Mouse (Mus musculus): ENCODE data around the gene Snx3. TPM values are rescaled to one million over a fixed set of nuclear protein-coding genes. Genes with fewer than 3 reads are reported as not detected.

The Snx3 gene
- polyA plus RNA-seq, 1 experiment: 174 TPM

GRCm38 (mm10) chr10:42493000-42493399 is 8.8 kb upstream of the Snx3 start:
- Histone ChIP-seq H3K79me2 (ENCODE audit: control insufficient read depth, insufficient read depth) (no peaks in the 10 kb centered on the region), H3K27me3 (ENCODE audit: control insufficient read depth, insufficient read depth, insufficient read length) (no peaks in the 10 kb centered on the region), H3ac (ENCODE audit: control insufficient read depth, insufficient read length, low read depth) (no peak overlapping the region), H3K79me3 (ENCODE audit: low read depth) (no peaks in the 10 kb centered on the region), H3K4me3 (ENCODE audit: insufficient read depth, poor library complexity, severe bottlenecking) (no peak overlapping the region), H3K36me3 (ENCODE audit: control insufficient read depth, insufficient read depth) (no peaks in the 10 kb centered on the region)
- no peak for TF ChIP-seq MYOD1 (IDR thresholded peaks at IDR 0.05; ENCODE audit: control insufficient read depth, insufficient read length, low read depth)
- TF ChIP-seq CTCF (IDR thresholded peaks at IDR 0.05; ENCODE audit: control insufficient read depth, insufficient read depth, insufficient read length): no peak
- no peak for TF ChIP-seq CEBPB (IDR thresholded peaks at IDR 0.05; ENCODE audit: low read depth)
- no peak for TF ChIP-seq MYOG (IDR thresholded peaks at IDR 0.05; ENCODE audit: control insufficient read depth, extremely low read depth, insufficient read length)
- TF ChIP-seq MAX (IDR thresholded peaks at IDR 0.05): no peak
- TF ChIP-seq USF1 (IDR thresholded peaks at IDR 0.05; ENCODE audit: low read depth): no peak
- no peak for TF ChIP-seq FOSL1 (IDR thresholded peaks at IDR 0.05; ENCODE audit: insufficient read depth, low read length, poor library complexity, severe bottlenecking)

DNA sequence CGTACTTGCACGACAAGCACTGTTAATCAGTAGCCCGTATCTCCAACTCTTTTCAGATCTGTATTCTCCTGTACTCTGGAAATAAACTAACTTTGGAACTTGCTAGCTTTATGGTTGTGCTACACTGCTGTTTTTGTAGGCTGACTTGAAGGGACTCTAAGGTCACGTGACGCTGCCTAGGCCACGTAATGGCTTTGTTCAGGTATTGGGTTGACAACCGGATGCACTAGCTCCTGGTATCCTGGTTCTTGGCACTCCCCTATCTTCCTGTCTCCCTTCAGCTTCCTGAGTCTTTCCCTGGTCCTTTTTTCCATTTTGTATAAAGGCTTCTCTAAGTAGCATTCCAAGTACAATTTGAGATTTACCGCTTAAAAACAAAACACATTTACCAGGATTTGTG is 1.2 kb upstream of the Snx3 start:
- Histone ChIP-seq H3K79me3 (ENCODE audit: low read depth) (peaks cover 31% of the 10 kb centered on the region), H3K79me2 (ENCODE audit: control insufficient read depth, insufficient read depth) (peaks cover 35% of the 10 kb centered on the region), H3K27me3 (ENCODE audit: control insufficient read depth, insufficient read depth, insufficient read length) (no peaks in the 10 kb centered on the region), H3ac (ENCODE audit: control insufficient read depth, insufficient read length, low read depth) (no peak overlapping the region), H3K4me3 (ENCODE audit: insufficient read depth, poor library complexity, severe bottlenecking) (no peak overlapping the region), H3K36me3 (ENCODE audit: control insufficient read depth, insufficient read depth) (peaks cover 16% of the 10 kb centered on the region)
- no peak for TF ChIP-seq CEBPB (IDR thresholded peaks at IDR 0.05; ENCODE audit: low read depth)
- no peak for TF ChIP-seq MAX (IDR thresholded peaks at IDR 0.05)
- no peak for TF ChIP-seq MYOD1 (IDR thresholded peaks at IDR 0.05; ENCODE audit: control insufficient read depth, insufficient read length, low read depth)
- no peak for TF ChIP-seq MYOG (IDR thresholded peaks at IDR 0.05; ENCODE audit: control insufficient read depth, extremely low read depth, insufficient read length)
- TF ChIP-seq CTCF (IDR thresholded peaks at IDR 0.05; ENCODE audit: control insufficient read depth, insufficient read depth, insufficient read length): no peak
- TF ChIP-seq FOSL1 (IDR thresholded peaks at IDR 0.05; ENCODE audit: insufficient read depth, low read length, poor library complexity, severe bottlenecking): no peak
- TF ChIP-seq USF1 (IDR thresholded peaks at IDR 0.05; ENCODE audit: low read depth): no peak

- no peak overlapping the region for H3K4me3 ChIP-seq (ENCODE audit: insufficient read depth, poor library complexity, severe bottlenecking)
- H3K27me3 ChIP-seq (ENCODE audit: control insufficient read depth, insufficient read depth, insufficient read length): no peaks in the 10 kb centered on the region
- H3ac ChIP-seq (ENCODE audit: control insufficient read depth, insufficient read length, low read depth): no peak overlapping the region
- TF ChIP-seq FOSL1 (IDR thresholded peaks at IDR 0.05; ENCODE audit: insufficient read depth, low read length, poor library complexity, severe bottlenecking): no peak
- no peak for TF ChIP-seq USF1 (IDR thresholded peaks at IDR 0.05; ENCODE audit: low read depth)
- no peak for TF ChIP-seq CTCF (IDR thresholded peaks at IDR 0.05; ENCODE audit: control insufficient read depth, insufficient read depth, insufficient read length)
- no peak for TF ChIP-seq MYOG (IDR thresholded peaks at IDR 0.05; ENCODE audit: control insufficient read depth, extremely low read depth, insufficient read length)
- no peak for TF ChIP-seq MAX (IDR thresholded peaks at IDR 0.05)
- TF ChIP-seq CEBPB (IDR thresholded peaks at IDR 0.05; ENCODE audit: low read depth): no peak
- TF ChIP-seq MYOD1 (IDR thresholded peaks at IDR 0.05; ENCODE audit: control insufficient read depth, insufficient read length, low read depth): no peak
- H3K36me3 ChIP-seq (ENCODE audit: control insufficient read depth, insufficient read depth): peaks cover 18% of the 10 kb centered on the region
- peaks cover 40% of the 10 kb centered on the region for H3K79me2 ChIP-seq (ENCODE audit: control insufficient read depth, insufficient read depth)
- peaks cover 36% of the 10 kb centered on the region for H3K79me3 ChIP-seq (ENCODE audit: low read depth)
These were observed 669 bp upstream of the Snx3 start for GRCm38 (mm10) chr10:42501161-42501560.

- no peak for TF ChIP-seq USF1 (IDR thresholded peaks at IDR 0.05; ENCODE audit: low read depth)
- TF ChIP-seq FOSL1 (IDR thresholded peaks at IDR 0.05; ENCODE audit: insufficient read depth, low read length, poor library complexity, severe bottlenecking): no peak
- TF ChIP-seq MYOG (IDR thresholded peaks at IDR 0.05; ENCODE audit: control insufficient read depth, extremely low read depth, insufficient read length): no peak
- TF ChIP-seq CTCF (IDR thresholded peaks at IDR 0.05; ENCODE audit: control insufficient read depth, insufficient read depth, insufficient read length): no peak
- no peak for TF ChIP-seq MYOD1 (IDR thresholded peaks at IDR 0.05; ENCODE audit: control insufficient read depth, insufficient read length, low read depth)
- no peak for TF ChIP-seq MAX (IDR thresholded peaks at IDR 0.05)
- TF ChIP-seq CEBPB (IDR thresholded peaks at IDR 0.05; ENCODE audit: low read depth): no peak
- peaks cover 54% of the 10 kb centered on the region for H3K79me2 ChIP-seq (ENCODE audit: control insufficient read depth, insufficient read depth)
- H3K36me3 ChIP-seq (ENCODE audit: control insufficient read depth, insufficient read depth): peaks cover 28% of the 10 kb centered on the region
- no peaks in the 10 kb centered on the region for H3K27me3 ChIP-seq (ENCODE audit: control insufficient read depth, insufficient read depth, insufficient read length)
- H3K4me3 ChIP-seq (ENCODE audit: insufficient read depth, poor library complexity, severe bottlenecking): peak overlapping the region; percentile 98
- peak overlapping the region; percentile 71 for H3ac ChIP-seq (ENCODE audit: control insufficient read depth, insufficient read length, low read depth)
- H3K79me3 ChIP-seq (ENCODE audit: low read depth): peaks cover 50% of the 10 kb centered on the region
These were observed 700 bp downstream of the Snx3 start for GRCm38 (mm10) chr10:42502349-42503111.

- TF ChIP-seq MYOD1 (IDR thresholded peaks at IDR 0.05; ENCODE audit: control insufficient read depth, insufficient read length, low read depth) (no peak), MYOG (IDR thresholded peaks at IDR 0.05; ENCODE audit: control insufficient read depth, extremely low read depth, insufficient read length) (no peak)
- Histone ChIP-seq H3ac (ENCODE audit: control insufficient read depth, insufficient read length, low read depth) (no peak overlapping the region), H3K79me2 (ENCODE audit: control insufficient read depth, insufficient read depth) (peaks cover 71% of the 10 kb centered on the region), H3K79me3 (ENCODE audit: low read depth) (peaks cover 64% of the 10 kb centered on the region), H3K27me3 (ENCODE audit: control insufficient read depth, insufficient read depth, insufficient read length) (no peaks in the 10 kb centered on the region), H3K4me3 (ENCODE audit: insufficient read depth, poor library complexity, severe bottlenecking) (no peak overlapping the region), H3K36me3 (ENCODE audit: control insufficient read depth, insufficient read depth) (peaks cover 38% of the 10 kb centered on the region)
These were observed 2.4 kb downstream of the Snx3 start for GRCm38 (mm10) chr10:42504096-42504710.

Measured in C2C12 (cell line).